Mouse (Mus musculus) intestine, embryonic 15.5 days (tissue): ENCODE results near the gene Sphk1. TPM values are rescaled to one million over a fixed set of nuclear protein-coding genes. Genes with fewer than 3 reads are reported as not detected.

Source experiments
- ATAC-seq: fragments of 200-750 bp; cut with Nextera tagmentation; 2 replicates; pipeline ENCODE4 v1.8.0; 2017; ENCODE audit warnings: moderate TSS enrichment, moderate library complexity
- H3K27ac ChIP-seq: fragments of 300-500 bp; sonication (generic); 2 replicates; pipeline ENCODE4 v1.5.1; 2015; ENCODE audit warnings: mild to moderate bottlenecking, inconsistent platforms
- H3K27me3 ChIP-seq: fragments of 300-500 bp; sonication (generic); replicated peaks from 2 replicates; pipeline ENCODE4 v1.6.1; 2015; ENCODE audit warnings: inconsistent platforms
- H3K36me3 ChIP-seq: fragments of 300-500 bp; sonication (generic); 2 replicates; pipeline ENCODE4 v1.6.1; 2015; ENCODE audit warnings: inconsistent platforms
- H3K4me1 ChIP-seq: fragments of 300-500 bp; sonication (generic); replicated peaks from 2 replicates; pipeline ENCODE4 v1.6.1; 2015; ENCODE audit warnings: inconsistent platforms
- H3K4me2 ChIP-seq: fragments of 300-500 bp; sonication (generic); replicated peaks from 2 replicates; pipeline ENCODE4 v1.6.1; 2015; ENCODE audit warnings: mild to moderate bottlenecking, inconsistent platforms
- H3K4me3 ChIP-seq: fragments of 300-500 bp; sonication (generic); replicated peaks from 2 replicates; pipeline ENCODE4 v1.5.1; 2015; ENCODE audit warnings: inconsistent platforms
- H3K9ac ChIP-seq: fragments of 300-500 bp; sonication (generic); 2 replicates; pipeline ENCODE4 v1.6.1; 2015; ENCODE audit warnings: inconsistent platforms
- H3K9me3 ChIP-seq: fragments of 300-500 bp; sonication (generic); 2 replicates; pipeline ENCODE4 v1.6.1; 2016; ENCODE audit warnings: inconsistent platforms
- WGBS: fragments of 180-500 bp; shearing (Covaris S2); methylation state at CpG from one replicate; pipeline ENCODE4 v1.1.7; 2015; 5-methylcytosine and 5-hydroxymethylcytosine counted together
- polyA plus RNA-seq: library from polyadenylated mRNA; unstranded; fragments of >200 nt; fragmentation: Nextera tagmentation; extraction: Ambion mirVana; gene quantifications from 2 replicates; pipeline ENCODE4 v1.2.1, GENCODE M21; 2015

Gene Sphk1
- polyA plus RNA-seq, 1 experiment from 2014 or later: 5.4 TPM

- H3K9me3 ChIP-seq: no peaks in the 10 kb centered on the region
- no peak overlapping the region for H3K4me3 ChIP-seq
- ATAC-seq: no peak
- H3K36me3 ChIP-seq: no peaks in the 10 kb centered on the region
- 67% methylated on average over 6 of the region's 6 CpGs for WGBS
- no peak overlapping the region for H3K9ac ChIP-seq
- peaks cover 26% of the 10 kb centered on the region for H3K4me1 ChIP-seq
- H3K4me2 ChIP-seq: no peak overlapping the region
- H3K27ac ChIP-seq: no peak overlapping the region
- H3K27me3 ChIP-seq: no peaks in the 10 kb centered on the region
These were observed 43.8 kb downstream of the Sphk1 start for GRCm38 (mm10) chr11:116574486-116574885.

- Histone ChIP-seq H3K27me3 (no peaks in the 10 kb centered on the region), H3K27ac (no peak overlapping the region), H3K9ac (no peak overlapping the region), H3K4me2 (no peak overlapping the region), H3K4me3 (no peak overlapping the region), H3K9me3 (no peaks in the 10 kb centered on the region), H3K36me3 (no peaks in the 10 kb centered on the region), H3K4me1 (peaks cover 27% of the 10 kb centered on the region)
- no peak for ATAC-seq
- WGBS: 62% methylated on average over 6 of the region's 6 CpGs
These were observed 44.3 kb downstream of the Sphk1 start for GRCm38 (mm10) chr11:116574982-116575381.

- Histone ChIP-seq H3K27me3 (no peaks in the 10 kb centered on the region), H3K9ac (no peak overlapping the region), H3K9me3 (no peaks in the 10 kb centered on the region), H3K4me2 (no peak overlapping the region), H3K27ac (no peak overlapping the region), H3K36me3 (no peaks in the 10 kb centered on the region), H3K4me3 (no peak overlapping the region), H3K4me1 (peaks cover 31% of the 10 kb centered on the region)
- ATAC-seq: no peak
- whole genome bisulfite sequencing: 89% methylated on average over 2 of the region's 2 CpGs
These were observed 44.7 kb downstream of the Sphk1 start for GRCm38 (mm10) chr11:116575396-116575795.

- 94% methylated on average over 3 of the region's 3 CpGs for WGBS
- H3K4me1 ChIP-seq: peaks cover 12% of the 10 kb centered on the region
- no peak overlapping the region for H3K4me3 ChIP-seq
- H3K36me3 ChIP-seq: no peaks in the 10 kb centered on the region
- no peak overlapping the region for H3K4me2 ChIP-seq
- no peak overlapping the region for H3K9ac ChIP-seq
- H3K27me3 ChIP-seq: no peaks in the 10 kb centered on the region
- ATAC-seq: no peak
- no peak overlapping the region for H3K27ac ChIP-seq
- H3K9me3 ChIP-seq: no peaks in the 10 kb centered on the region
These were observed 48.6 kb downstream of the Sphk1 start for GRCm38 (mm10) chr11:116579280-116579679.

- Histone ChIP-seq H3K4me1 (peaks cover 9% of the 10 kb centered on the region), H3K27ac (no peak overlapping the region), H3K27me3 (no peaks in the 10 kb centered on the region), H3K4me2 (peak overlapping the region; percentile 96), H3K36me3 (no peaks in the 10 kb centered on the region), H3K9ac (peak overlapping the region; percentile 87), H3K4me3 (peak overlapping the region; percentile 94), H3K9me3 (no peaks in the 10 kb centered on the region)
- WGBS: 28% methylated on average over 10 of the region's 10 CpGs
- no peak for ATAC-seq
These were observed 49.4 kb downstream of the Sphk1 start for GRCm38 (mm10) chr11:116580031-116580652.

- peak overlapping the region; percentile 94 for H3K4me3 ChIP-seq
- H3K9ac ChIP-seq: peak overlapping the region; percentile 87
- H3K27ac ChIP-seq: peak overlapping the region; percentile 40
- H3K4me1 ChIP-seq: peaks cover 9% of the 10 kb centered on the region
- under 1% methylated on average over 85 of the region's 91 CpGs for WGBS
- ATAC-seq: peak; percentile 79
- H3K9me3 ChIP-seq: no peaks in the 10 kb centered on the region
- no peaks in the 10 kb centered on the region for H3K36me3 ChIP-seq
- H3K27me3 ChIP-seq: no peaks in the 10 kb centered on the region
- H3K4me2 ChIP-seq: peak overlapping the region; percentile 96
These were observed 50.1 kb downstream of the Sphk1 start for GRCm38 (mm10) chr11:116580711-116581375.

- peak within 1 kb of the TSS; percentile 94 for H3K4me3 ChIP-seq
- peak within 1 kb of the TSS; percentile 96 for H3K4me2 ChIP-seq
- no peaks in the 10 kb centered on the region for H3K36me3 ChIP-seq
- ATAC-seq: peak; percentile 93
- H3K27ac ChIP-seq: peak within 1 kb of the TSS; percentile 40
- H3K9me3 ChIP-seq: no peaks in the 10 kb centered on the region
- under 1% methylated on average over 34 of the region's 51 CpGs for WGBS
- peak within 1 kb of the TSS; percentile 87 for H3K9ac ChIP-seq
- H3K4me1 ChIP-seq: peaks cover 9% of the 10 kb centered on the region
- H3K27me3 ChIP-seq: no peaks in the 10 kb centered on the region
These were observed 50.7 kb downstream of the Sphk1 start, which contains the start of gene Ube2o for GRCm38 (mm10) chr11:116581376-116581814. TSS of gene Ube2o (minus strand) at chr11:116581447.

GRCm38 (mm10) chr11:116585682-116586081, 55.0 kb downstream of the Sphk1 start:
- H3K4me2 ChIP-seq: no peak overlapping the region
- no peak overlapping the region for H3K4me3 ChIP-seq
- no peaks in the 10 kb centered on the region for H3K27me3 ChIP-seq
- H3K36me3 ChIP-seq: no peaks in the 10 kb centered on the region
- 45% methylated on average over 6 of the region's 6 CpGs for WGBS
- no peak overlapping the region for H3K27ac ChIP-seq
- peaks cover 1% of the 10 kb centered on the region; the same call in 1 of the 2 replicates for H3K4me1 ChIP-seq
- ATAC-seq: no peak
- H3K9me3 ChIP-seq: no peaks in the 10 kb centered on the region
- no peak overlapping the region for H3K9ac ChIP-seq

Other genes starting within 250 kb of the Sphk1 start
- gene Galr2, start 250.0 kb upstream of the Sphk1 start, polyA plus RNA-seq: 0.19 and 0.21 TPM in 2 replicates
- 52.1 and 52.5 TPM in 2 replicates for gene Exoc7, start 223.7 kb upstream of the Sphk1 start, polyA plus RNA-seq
- gene Foxj1, start 195.5 kb upstream of the Sphk1 start, polyA plus RNA-seq: 0.66 and 0.77 TPM in 2 replicates
- 16.4 and 18.2 TPM in 2 replicates for gene Rnf157, start 117.9 kb upstream of the Sphk1 start, polyA plus RNA-seq
- gene Ubald2, start 96.8 kb upstream of the Sphk1 start, polyA plus RNA-seq: 48.8 and 50.7 TPM in 2 replicates
- gene Qrich2, start 64.7 kb upstream of the Sphk1 start, polyA plus RNA-seq: 0.30 TPM in 1 of 2 replicates, not detected in the other
- 210 and 225 TPM in 2 replicates for gene Prpsap1, start 36.7 kb upstream of the Sphk1 start, polyA plus RNA-seq
- 8.4 and 8.8 TPM in 2 replicates for gene Ube2o, start 50.5 kb downstream of the Sphk1 start, polyA plus RNA-seq
- gene Aanat, start 55.5 kb downstream of the Sphk1 start, polyA plus RNA-seq: not detected in 2 replicates
- 8.4 and 8.9 TPM in 2 replicates for gene Rhbdf2, start 96.1 kb downstream of the Sphk1 start, polyA plus RNA-seq
- 1.0 and 1.3 TPM in 2 replicates for gene Prcd, start 122.6 kb downstream of the Sphk1 start, polyA plus RNA-seq
- 12.5 and 12.9 TPM in 2 replicates for gene Cygb, start 123.4 kb downstream of the Sphk1 start, polyA plus RNA-seq
- not detected in 2 replicates for gene St6galnac1, start 244.6 kb downstream of the Sphk1 start, polyA plus RNA-seq